Mouse (Mus musculus) cortical plate, adult 2 months (tissue): ENCODE data around the gene Anks1b.

Experiments used
- CTCF ChIP-seq: fragments of 200-500 bp; IDR thresholded peaks from 2 replicates; pipeline ENCODE4 v1.5.1; 2011; ENCODE audit warnings: mild to moderate bottlenecking, control low read depth, low read length; ENCODE audit not compliant: insufficient read depth; ENCODE audit errors: extremely low read depth
- POLR2A ChIP-seq: fragments of 200-500 bp; IDR thresholded peaks from 2 replicates; pipeline ENCODE4 v1.6.1; 2011; ENCODE audit warnings: mild to moderate bottlenecking, low read length, control low read depth; ENCODE audit not compliant: insufficient read depth; ENCODE audit errors: extremely low read depth

- no peak for TF ChIP-seq CTCF
- no peak for TF ChIP-seq POLR2A
Observed at GRCm38 (mm10) chr10:90033037-90033436, 159.7 kb downstream of the Anks1b start.
